Mouse (Mus musculus): ENCODE results near the gene Dst.
"Not testable (repeated sequence)": the region's sequence is repeated elsewhere in the genome, so short reads cannot be mapped to it uniquely, and the experiment has no call there.

Dst gene

GRCm38 (mm10) chr1:34307191-34307590, 399.2 kb downstream of the Dst start:
- DNase-seq = no peak

GRCm38 (mm10) chr1:34308841-34309240, 400.8 kb downstream of the Dst start:
- DNase-seq = not testable (repeated sequence)

- no peak for DNase-seq
Observed at GRCm38 (mm10) chr1:34309396-34309795, 401.4 kb downstream of the Dst start.

GRCm38 (mm10) chr1:34310532-34311250, 402.7 kb downstream of the Dst start:
- DNase-seq = no peak

GRCm38 (mm10) chr1:34312806-34313205, 404.8 kb downstream of the Dst start:
- DNase-seq = no peak

GRCm38 (mm10) chr1:34315381-34315780, 407.4 kb downstream of the Dst start:
- DNase-seq = no peak

- no peak for DNase-seq
Observed at GRCm38 (mm10) chr1:34324255-34324654, 416.2 kb downstream of the Dst start.

- DNase-seq = no peak
Observed at GRCm38 (mm10) chr1:34328606-34329005, 420.6 kb downstream of the Dst start.

- peak in 1 of 2 experiments; percentile 11 for DNase-seq
Observed at GRCm38 (mm10) chr1:34331767-34332166, 423.7 kb downstream of the Dst start.
